Mouse (Mus musculus) bone marrow macrophage, adult 2 months (primary cell): ENCODE results near the gene Schip1.

Experiments used
- CTCF ChIP-seq: IDR thresholded peaks from 2 replicates; pipeline ENCODE4 v1.5.1; 2012; ENCODE audit warnings: low read depth, mild to moderate bottlenecking, low read length, moderate library complexity
- POLR2A ChIP-seq: IDR thresholded peaks from 2 replicates; pipeline ENCODE4 v1.6.1; 2012; ENCODE audit warnings: mild to moderate bottlenecking, low read depth, low read length, borderline replicate concordance

DNA sequence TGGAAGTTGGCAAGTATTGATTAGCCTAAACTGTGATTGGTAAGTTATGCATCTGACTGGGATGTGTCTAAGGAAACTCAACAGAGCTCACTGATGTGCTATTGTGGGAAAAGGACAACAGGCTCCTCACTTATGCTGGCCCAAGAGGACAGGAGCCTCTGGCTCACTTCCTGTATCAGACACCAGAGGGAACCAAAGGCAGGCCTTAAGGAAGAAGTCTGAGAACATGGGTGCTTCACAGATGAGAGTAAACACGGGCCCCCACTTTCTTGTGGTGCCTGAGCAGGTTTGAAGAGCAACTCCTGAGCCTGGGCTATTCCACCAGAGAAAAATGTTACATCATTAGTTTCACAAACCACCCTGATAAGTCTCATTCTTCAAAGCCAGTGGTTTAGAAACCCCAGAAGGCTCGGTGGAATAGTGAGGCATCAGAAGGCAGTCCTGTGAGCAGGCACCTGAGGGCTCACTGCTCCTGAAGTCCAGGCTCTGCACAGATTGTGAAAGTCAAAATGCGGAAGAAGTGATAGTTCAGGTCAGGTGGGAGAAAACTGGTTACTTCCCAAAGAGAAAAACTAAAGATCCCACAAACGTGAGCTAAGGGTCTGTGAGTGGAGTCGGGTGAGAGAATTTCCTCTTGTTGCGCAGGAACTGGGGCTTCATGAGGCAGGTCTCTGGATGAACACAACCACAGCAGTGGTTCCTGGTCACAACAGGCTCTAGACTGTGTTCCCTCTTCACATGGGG is 582.0 kb downstream of the Schip1 start:
- TF ChIP-seq CTCF (no peak), POLR2A (no peak)
